Mouse (Mus musculus): Measurements from ENCODE around the gene Wt1. TPM values are rescaled to one million over a fixed set of nuclear protein-coding genes. Genes with fewer than 3 reads are reported as not detected.

The Wt1 gene
- polyA plus RNA-seq, 1 experiment from 2014 or later = 8.1 TPM

- Histone ChIP-seq H3K4me2 (ENCODE audit: low read depth, low read length) (no peak within 1 kb of the TSS), H3K9ac (ENCODE audit: low read depth, low read length) (no peak within 1 kb of the TSS), H3K9me3 (ENCODE audit: control insufficient read depth, low read length) (no peaks in the 10 kb centered on the region), H3K27me3 (replicated peaks; ENCODE audit: control insufficient read depth, insufficient read depth, low read length) (no peaks in the 10 kb centered on the region), H3K4me3 (ENCODE audit: low read length) (no peak within 1 kb of the TSS), H3K27ac (ENCODE audit: low read length) (no peak within 1 kb of the TSS), H3K4me1 (ENCODE audit: control insufficient read depth, insufficient read depth, low read length) (peaks cover 5% of the 10 kb centered on the region), H3K36me3 (ENCODE audit: control insufficient read depth, insufficient read depth, low read length) (no peaks in the 10 kb centered on the region)
- WGBS = 85% methylated on average over 2 of the region's 2 CpGs
- no peak for ATAC-seq
Observed at GRCm38 (mm10) chr2:105091718-105092117, 34.6 kb upstream of the Wt1 start, which contains the start of gene Gm11060. TSS of gene Gm11060 (plus strand) at chr2:105092018.

DNA sequence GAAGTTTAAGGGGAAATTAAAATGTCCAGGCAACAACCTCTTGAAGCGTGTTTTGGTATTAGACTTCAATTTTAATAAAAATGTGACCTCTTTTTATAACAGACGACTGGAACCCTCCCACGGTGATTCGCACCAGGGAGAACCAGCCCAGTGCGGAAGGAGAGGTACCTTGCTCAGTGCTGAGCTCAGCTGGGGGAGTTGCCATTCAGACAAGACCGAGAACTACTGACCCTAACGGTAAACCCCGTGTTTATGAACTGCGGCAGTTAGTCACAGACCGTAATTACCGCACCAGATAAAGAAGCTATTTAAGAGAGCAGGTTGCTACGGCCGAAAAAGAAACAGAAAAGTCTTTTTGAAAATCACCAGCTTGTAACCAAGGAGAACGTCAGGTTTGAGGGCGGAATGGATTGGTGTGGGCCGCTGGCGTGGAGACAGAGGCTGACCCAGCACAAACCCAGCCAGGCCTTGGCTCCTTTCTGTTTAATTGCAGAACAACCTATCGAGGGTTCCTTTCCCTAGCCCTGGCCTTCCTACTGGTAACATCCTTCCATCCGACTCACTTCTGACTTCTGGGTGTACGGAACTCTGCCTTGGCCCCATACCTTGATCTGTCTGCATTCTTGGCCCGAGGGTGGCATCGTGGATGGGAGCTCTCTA is 28.9 kb upstream of the Wt1 start:
- no peak overlapping the region for H3K27ac ChIP-seq (ENCODE audit: low read length)
- no peaks in the 10 kb centered on the region for H3K9me3 ChIP-seq (ENCODE audit: control insufficient read depth, low read length)
- no peaks in the 10 kb centered on the region for H3K4me1 ChIP-seq (ENCODE audit: control insufficient read depth, insufficient read depth, low read length)
- no peak for ATAC-seq
- no peak overlapping the region for H3K9ac ChIP-seq (ENCODE audit: low read depth, low read length)
- WGBS = 85% methylated on average over 22 of the region's 22 CpGs
- H3K27me3 ChIP-seq (replicated peaks; ENCODE audit: control insufficient read depth, insufficient read depth, low read length) = no peaks in the 10 kb centered on the region
- no peak overlapping the region for H3K4me2 ChIP-seq (ENCODE audit: low read depth, low read length)
- no peak overlapping the region for H3K4me3 ChIP-seq (ENCODE audit: low read length)
- no peaks in the 10 kb centered on the region for H3K36me3 ChIP-seq (ENCODE audit: control insufficient read depth, insufficient read depth, low read length)

GRCm38 (mm10) chr2:105099410-105099809 is 26.9 kb upstream of the Wt1 start:
- no peaks in the 10 kb centered on the region for H3K4me1 ChIP-seq (ENCODE audit: control insufficient read depth, insufficient read depth, low read length)
- H3K4me3 ChIP-seq (ENCODE audit: low read length) = no peak overlapping the region
- no peak overlapping the region for H3K9ac ChIP-seq (ENCODE audit: low read depth, low read length)
- no peaks in the 10 kb centered on the region for H3K9me3 ChIP-seq (ENCODE audit: control insufficient read depth, low read length)
- WGBS = 65% methylated on average over 7 of the region's 7 CpGs
- no peak overlapping the region for H3K4me2 ChIP-seq (ENCODE audit: low read depth, low read length)
- H3K27me3 ChIP-seq (replicated peaks; ENCODE audit: control insufficient read depth, insufficient read depth, low read length) = no peaks in the 10 kb centered on the region
- H3K27ac ChIP-seq (ENCODE audit: low read length) = no peak overlapping the region
- no peaks in the 10 kb centered on the region for H3K36me3 ChIP-seq (ENCODE audit: control insufficient read depth, insufficient read depth, low read length)
- ATAC-seq = no peak

DNA sequence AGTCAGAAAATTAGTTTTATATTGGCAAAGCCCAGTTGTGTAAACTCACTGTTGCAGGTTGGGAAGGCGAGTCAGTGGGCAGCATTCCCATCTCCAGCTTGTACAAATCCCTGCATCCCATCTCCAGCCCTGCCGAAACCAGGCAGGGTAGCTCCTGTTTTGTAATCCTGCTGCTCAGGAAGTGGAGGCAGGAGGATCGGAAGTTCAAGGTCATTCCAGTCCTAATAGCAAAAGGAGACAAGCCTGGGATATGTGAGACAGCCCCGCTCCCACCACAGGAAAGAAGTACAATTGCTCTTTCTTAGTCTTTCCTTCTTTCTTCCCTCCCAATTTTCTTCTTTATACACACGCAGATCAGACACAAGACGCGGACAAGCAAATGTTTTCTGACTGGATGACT is 25.8 kb upstream of the Wt1 start:
- H3K9ac ChIP-seq (ENCODE audit: low read depth, low read length) = no peak overlapping the region
- 65% methylated on average over 7 of the region's 7 CpGs for WGBS
- H3K36me3 ChIP-seq (ENCODE audit: control insufficient read depth, insufficient read depth, low read length) = no peaks in the 10 kb centered on the region

DNA sequence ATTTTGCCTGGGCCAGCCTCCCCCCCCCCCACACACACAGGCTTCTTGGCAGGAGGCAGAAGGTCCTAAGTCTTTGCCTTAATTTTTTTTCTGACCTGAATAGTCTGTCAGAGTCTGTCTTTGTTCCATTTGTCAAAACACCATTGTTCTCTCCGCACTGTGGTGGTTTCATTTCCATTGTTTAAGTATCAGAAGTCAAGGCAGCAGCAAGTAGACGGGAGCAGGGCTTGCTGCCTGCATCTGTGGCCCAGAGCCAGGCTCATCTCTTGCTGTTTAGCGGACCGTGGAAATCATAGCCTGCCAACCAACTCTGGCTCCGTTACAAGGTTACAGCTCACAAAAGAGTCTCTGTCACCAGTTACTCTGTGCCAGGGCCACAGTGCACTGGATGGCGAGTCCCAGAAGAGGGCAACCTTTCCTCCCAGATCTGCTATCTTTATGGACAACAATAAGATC is 17.6 kb upstream of the Wt1 start:
- Histone ChIP-seq H3K9me3 (ENCODE audit: control insufficient read depth, low read length) (no peaks in the 10 kb centered on the region), H3K4me2 (ENCODE audit: low read depth, low read length) (no peak overlapping the region), H3K4me3 (ENCODE audit: low read length) (no peak overlapping the region), H3K9ac (ENCODE audit: low read depth, low read length) (no peak overlapping the region), H3K27ac (ENCODE audit: low read length) (no peak overlapping the region), H3K4me1 (ENCODE audit: control insufficient read depth, insufficient read depth, low read length) (no peaks in the 10 kb centered on the region), H3K27me3 (replicated peaks; ENCODE audit: control insufficient read depth, insufficient read depth, low read length) (peaks cover 3% of the 10 kb centered on the region; the same call in 1 of the 2 replicates), H3K36me3 (ENCODE audit: control insufficient read depth, insufficient read depth, low read length) (no peaks in the 10 kb centered on the region)
- 31% methylated on average over 6 of the region's 6 CpGs for WGBS
- 0 out of 2 replicates have a peak, but pooled peaks have one; percentile 11 for ATAC-seq

More for the DNA sequence above, 25.8 kb upstream of the Wt1 start:
- no peak overlapping the region for H3K27ac ChIP-seq (ENCODE audit: low read length)
- no peaks in the 10 kb centered on the region for H3K9me3 ChIP-seq (ENCODE audit: control insufficient read depth, low read length)
- no peaks in the 10 kb centered on the region for H3K27me3 ChIP-seq (replicated peaks; ENCODE audit: control insufficient read depth, insufficient read depth, low read length)
- no peak overlapping the region for H3K4me2 ChIP-seq (ENCODE audit: low read depth, low read length)
- no peaks in the 10 kb centered on the region for H3K4me1 ChIP-seq (ENCODE audit: control insufficient read depth, insufficient read depth, low read length)
- no peak overlapping the region for H3K4me3 ChIP-seq (ENCODE audit: low read length)
- ATAC-seq = no peak

- no peak for ATAC-seq
- Histone ChIP-seq H3K9me3 (ENCODE audit: control insufficient read depth, low read length) (no peaks in the 10 kb centered on the region), H3K4me3 (ENCODE audit: low read length) (no peak overlapping the region), H3K4me1 (ENCODE audit: control insufficient read depth, insufficient read depth, low read length) (no peaks in the 10 kb centered on the region), H3K4me2 (ENCODE audit: low read depth, low read length) (no peak overlapping the region), H3K27me3 (replicated peaks; ENCODE audit: control insufficient read depth, insufficient read depth, low read length) (peaks cover 15% of the 10 kb centered on the region; the same call in 1 of the 2 replicates), H3K9ac (ENCODE audit: low read depth, low read length) (no peak overlapping the region), H3K27ac (ENCODE audit: low read length) (no peak overlapping the region), H3K36me3 (ENCODE audit: control insufficient read depth, insufficient read depth, low read length) (no peaks in the 10 kb centered on the region)
- 44% methylated on average over 9 of the region's 9 CpGs for WGBS
Observed at GRCm38 (mm10) chr2:105114074-105114473, 12.3 kb upstream of the Wt1 start.

DNA sequence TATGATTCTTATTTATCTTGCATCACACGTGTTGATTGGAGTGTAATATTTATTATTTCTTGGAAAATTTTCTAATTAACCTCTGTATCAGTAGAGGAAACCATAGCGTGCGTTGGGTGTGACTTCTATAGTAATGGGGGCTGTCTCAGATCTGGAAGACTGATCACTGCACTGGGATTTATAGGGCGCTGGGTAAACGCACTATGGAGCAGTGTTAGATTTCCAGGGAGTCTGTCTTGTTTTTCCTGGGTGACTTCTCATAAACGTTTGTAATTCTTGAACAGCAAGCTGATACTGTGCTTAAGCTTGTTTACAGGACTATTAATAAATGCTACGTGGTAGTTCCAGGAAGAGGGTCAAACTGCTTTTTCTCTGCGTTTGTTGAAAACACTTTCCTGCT is 8.7 kb upstream of the Wt1 start:
- peaks cover under 1% of the 10 kb centered on the region; the same call in 1 of the 2 replicates for H3K4me1 ChIP-seq (ENCODE audit: control insufficient read depth, insufficient read depth, low read length)
- no peaks in the 10 kb centered on the region for H3K9me3 ChIP-seq (ENCODE audit: control insufficient read depth, low read length)
- H3K27ac ChIP-seq (ENCODE audit: low read length) = no peak overlapping the region
- no peak overlapping the region for H3K4me3 ChIP-seq (ENCODE audit: low read length)
- WGBS = 44% methylated on average over 8 of the region's 8 CpGs
- no peak for ATAC-seq
- no peaks in the 10 kb centered on the region for H3K36me3 ChIP-seq (ENCODE audit: control insufficient read depth, insufficient read depth, low read length)
- H3K4me2 ChIP-seq (ENCODE audit: low read depth, low read length) = no peak overlapping the region
- no peak overlapping the region for H3K9ac ChIP-seq (ENCODE audit: low read depth, low read length)
- H3K27me3 ChIP-seq (replicated peaks; ENCODE audit: control insufficient read depth, insufficient read depth, low read length) = peaks cover 35% of the 10 kb centered on the region

- no peak overlapping the region for H3K27ac ChIP-seq (ENCODE audit: low read length)
- no peak overlapping the region for H3K4me2 ChIP-seq (ENCODE audit: low read depth, low read length)
- H3K9ac ChIP-seq (ENCODE audit: low read depth, low read length) = no peak overlapping the region
- peaks cover 16% of the 10 kb centered on the region for H3K4me1 ChIP-seq (ENCODE audit: control insufficient read depth, insufficient read depth, low read length)
- H3K9me3 ChIP-seq (ENCODE audit: control insufficient read depth, low read length) = no peaks in the 10 kb centered on the region
- H3K36me3 ChIP-seq (ENCODE audit: control insufficient read depth, insufficient read depth, low read length) = no peaks in the 10 kb centered on the region
- no peak overlapping the region for H3K4me3 ChIP-seq (ENCODE audit: low read length)
- ATAC-seq = no peak
- 12% methylated on average over 8 of the region's 8 CpGs for WGBS
- peaks cover 73% of the 10 kb centered on the region for H3K27me3 ChIP-seq (replicated peaks; ENCODE audit: control insufficient read depth, insufficient read depth, low read length)
Observed at GRCm38 (mm10) chr2:105122216-105122615, 4.1 kb upstream of the Wt1 start.

- Histone ChIP-seq H3K36me3 (ENCODE audit: control insufficient read depth, insufficient read depth, low read length) (no peaks in the 10 kb centered on the region), H3K27ac (ENCODE audit: low read length) (no peak overlapping the region), H3K4me3 (ENCODE audit: low read length) (peak overlapping the region; percentile 13; the same call in 1 of the 2 replicates), H3K27me3 (replicated peaks; ENCODE audit: control insufficient read depth, insufficient read depth, low read length) (peaks cover 79% of the 10 kb centered on the region), H3K4me2 (ENCODE audit: low read depth, low read length) (peak overlapping the region; percentile 23), H3K9me3 (ENCODE audit: control insufficient read depth, low read length) (no peaks in the 10 kb centered on the region), H3K9ac (ENCODE audit: low read depth, low read length) (no peak overlapping the region), H3K4me1 (ENCODE audit: control insufficient read depth, insufficient read depth, low read length) (peaks cover 21% of the 10 kb centered on the region)
- WGBS = 2% methylated on average over 27 of the region's 27 CpGs
- ATAC-seq = no peak
Observed at GRCm38 (mm10) chr2:105122886-105123285, 3.4 kb upstream of the Wt1 start.

DNA sequence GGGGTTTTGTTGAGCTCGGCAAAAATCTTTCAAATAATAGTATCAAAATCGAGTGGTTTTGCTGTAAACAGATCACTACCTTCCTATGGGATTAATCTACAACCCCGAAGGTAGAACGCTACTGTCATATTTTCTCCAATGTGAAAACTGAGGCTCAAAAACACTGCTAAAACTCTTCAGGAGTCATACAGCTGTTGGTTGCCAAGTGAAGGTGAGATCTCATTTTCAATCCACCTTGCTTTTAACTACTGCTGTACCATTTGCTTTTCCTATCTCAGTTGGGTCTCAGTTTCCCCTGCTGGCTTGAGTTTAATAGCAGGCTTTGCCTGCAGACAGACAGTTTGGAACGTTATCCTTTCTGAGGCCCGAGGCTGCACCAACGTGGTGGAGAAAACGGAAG is 2.9 kb upstream of the Wt1 start:
- Histone ChIP-seq H3K4me3 (ENCODE audit: low read length) (no peak overlapping the region), H3K27ac (ENCODE audit: low read length) (no peak overlapping the region), H3K9ac (ENCODE audit: low read depth, low read length) (no peak overlapping the region), H3K27me3 (replicated peaks; ENCODE audit: control insufficient read depth, insufficient read depth, low read length) (peaks cover 82% of the 10 kb centered on the region), H3K4me2 (ENCODE audit: low read depth, low read length) (no peak overlapping the region), H3K4me1 (ENCODE audit: control insufficient read depth, insufficient read depth, low read length) (peaks cover 23% of the 10 kb centered on the region), H3K36me3 (ENCODE audit: control insufficient read depth, insufficient read depth, low read length) (no peaks in the 10 kb centered on the region), H3K9me3 (ENCODE audit: control insufficient read depth, low read length) (no peaks in the 10 kb centered on the region)
- 8% methylated on average over 8 of the region's 8 CpGs for WGBS
- no peak for ATAC-seq

All from intestine, embryonic 16.5 days (tissue).